Mouse (Mus musculus) lung, adult 2 months (tissue): ENCODE measurements around the gene Cacna2d4. TPM values are rescaled to one million over a fixed set of nuclear protein-coding genes. Genes with fewer than 3 reads are reported as not detected.

Experiments
- DNase-seq: peaks from one replicate; pipeline ENCODE4 v3.0.0; 2022
- H3K4me1 ChIP-seq: fragments of 200-500 bp; 2 replicates; pipeline ENCODE4 v1.6.1; 2011; ENCODE audit warnings: low read length; ENCODE audit not compliant: control insufficient read depth, insufficient read depth
- H3K4me3 ChIP-seq: fragments of 200-500 bp; replicated peaks from 2 replicates; pipeline ENCODE3; 2011; ENCODE audit warnings: low read depth, mild to moderate bottlenecking, control low read depth, low read length; ENCODE audit errors: extremely low read depth
- CTCF ChIP-seq: fragments of 200-500 bp; IDR thresholded peaks from 2 replicates; pipeline ENCODE4 v1.5.1; 2011; ENCODE audit warnings: mild to moderate bottlenecking, low read length, control low read depth; ENCODE audit not compliant: insufficient read depth
- POLR2A ChIP-seq: fragments of 200-500 bp; IDR thresholded peaks from 2 replicates; pipeline ENCODE4 v1.6.1; 2011; ENCODE audit warnings: low read depth, mild to moderate bottlenecking, control low read depth, low read length, borderline replicate concordance; ENCODE audit errors: extremely low read depth
- WGBS: fragments of 180-500 bp; shearing (Covaris S2); methylation state at CpG from one replicate; pipeline ENCODE4 v1.1.7; 2018; 5-methylcytosine and 5-hydroxymethylcytosine counted together
- polyA plus RNA-seq: library from polyadenylated mRNA; depleted of rRNA; stranded (reverse); fragments of >200 nt; gene quantifications from 2 replicates; pipeline ENCODE4 v1.2.3, GENCODE M21; 2012

Cacna2d4 gene
- polyA plus RNA-seq, 1 experiment: 4.0 TPM

- H3K4me3 ChIP-seq: no peak overlapping the region
- H3K4me1 ChIP-seq: no peaks in the 10 kb centered on the region
- 24% methylated on average over 16 of the region's 16 CpGs for WGBS
- peak; percentile 12 for DNase-seq
- no peak for TF ChIP-seq POLR2A
- TF ChIP-seq CTCF: no peak
These were observed 84.2 kb downstream of the Cacna2d4 start for GRCm38 (mm10) chr6:119320481-119320880.

GRCm38 (mm10) chr6:119321752-119322151, 85.4 kb downstream of the Cacna2d4 start:
- WGBS: 73% methylated on average over 7 of the region's 7 CpGs
- no peaks in the 10 kb centered on the region for H3K4me1 ChIP-seq
- TF ChIP-seq CTCF (no peak), POLR2A (no peak)
- DNase-seq: no peak
- H3K4me3 ChIP-seq: no peak overlapping the region

- TF ChIP-seq POLR2A: no peak
- TF ChIP-seq CTCF: no peak
- WGBS: 61% methylated on average over 10 of the region's 10 CpGs
- H3K4me1 ChIP-seq: peaks cover 3% of the 10 kb centered on the region; the same call in 1 of the 2 replicates
- no peak for DNase-seq
- H3K4me3 ChIP-seq: no peak overlapping the region
These were observed 88.5 kb downstream of the Cacna2d4 start for GRCm38 (mm10) chr6:119324776-119325175.

GRCm38 (mm10) chr6:119325978-119326377, 89.7 kb downstream of the Cacna2d4 start:
- no peak for DNase-seq
- H3K4me1 ChIP-seq: peaks cover 5% of the 10 kb centered on the region; the same call in 1 of the 2 replicates
- H3K4me3 ChIP-seq: no peak overlapping the region
- WGBS: 72% methylated on average over 6 of the region's 6 CpGs
- TF ChIP-seq POLR2A (no peak), CTCF (no peak)

GRCm38 (mm10) chr6:119326541-119326940, 90.2 kb downstream of the Cacna2d4 start:
- Histone ChIP-seq H3K4me3 (no peak overlapping the region), H3K4me1 (peaks cover 5% of the 10 kb centered on the region; the same call in 1 of the 2 replicates)
- no peak for TF ChIP-seq POLR2A
- no peak for TF ChIP-seq CTCF
- no peak for DNase-seq
- WGBS: 28% methylated on average over 7 of the region's 7 CpGs

- WGBS: 12% methylated on average over 11 of the region's 11 CpGs
- DNase-seq: no peak
- TF ChIP-seq CTCF (no peak), POLR2A (no peak)
- H3K4me3 ChIP-seq: peak overlapping the region; percentile 26
- H3K4me1 ChIP-seq: peaks cover 9% of the 10 kb centered on the region; the same call in 1 of the 2 replicates
These were observed 92.3 kb downstream of the Cacna2d4 start for GRCm38 (mm10) chr6:119328521-119329115.

- peak; percentile 37; the same call in 1 of the 2 replicates for TF ChIP-seq POLR2A
- TF ChIP-seq CTCF: no peak
- 7% methylated on average over 8 of the region's 8 CpGs for whole genome bisulfite sequencing
- Histone ChIP-seq H3K4me3 (no peak overlapping the region), H3K4me1 (peaks cover 9% of the 10 kb centered on the region; the same call in 1 of the 2 replicates)
- no peak for DNase-seq
These were observed 92.9 kb downstream of the Cacna2d4 start for GRCm38 (mm10) chr6:119329215-119329714.

GRCm38 (mm10) chr6:119329936-119330335, 93.6 kb downstream of the Cacna2d4 start:
- WGBS: 22% methylated on average over 6 of the region's 6 CpGs
- TF ChIP-seq CTCF (no peak), POLR2A (no peak)
- Histone ChIP-seq H3K4me3 (no peak overlapping the region), H3K4me1 (peaks cover 9% of the 10 kb centered on the region; the same call in 1 of the 2 replicates)
- no peak for DNase-seq

- DNase-seq: no peak
- Histone ChIP-seq H3K4me3 (peak within 1 kb of the TSS; percentile 16), H3K4me1 (peaks cover 9% of the 10 kb centered on the region; the same call in 1 of the 2 replicates)
- TF ChIP-seq POLR2A: no peak
- TF ChIP-seq CTCF: no peak
- 2% methylated on average over 29 of the region's 31 CpGs for WGBS
These were observed 94.2 kb downstream of the Cacna2d4 start, which contains the start of gene Lrtm2 for GRCm38 (mm10) chr6:119330506-119330905. TSS of gene Lrtm2 (minus strand) at chr6:119330766.

GRCm38 (mm10) chr6:119332111-119332510, 95.8 kb downstream of the Cacna2d4 start:
- WGBS: 28% methylated on average over 1 of the region's 1 CpGs
- no peak for DNase-seq
- peaks cover 9% of the 10 kb centered on the region; the same call in 1 of the 2 replicates for H3K4me1 ChIP-seq
- TF ChIP-seq POLR2A: no peak
- TF ChIP-seq CTCF: no peak
- no peak overlapping the region for H3K4me3 ChIP-seq
